Mouse (Mus musculus) kidney, adult 2 months (tissue): ENCODE data around the gene Meig1.

Experiments
- CTCF ChIP-seq: fragments of 200-500 bp; conservative IDR thresholded peaks from 2 replicates; pipeline ENCODE4 v1.5.1; 2011; ENCODE audit warnings: low read depth, mild to moderate bottlenecking, control low read depth, low read length, moderate library complexity, mixed read lengths; ENCODE audit not compliant: insufficient read depth, insufficient read length
- POLR2A ChIP-seq: fragments of 200-500 bp; IDR thresholded peaks from one replicate; pipeline ENCODE4 v1.6.1; 2011; ENCODE audit warnings: low read depth, low read length, control low read depth

GRCm38 (mm10) chr2:3407756-3408155 is 14.7 kb downstream of the Meig1 start:
- TF ChIP-seq CTCF: no peak
- TF ChIP-seq POLR2A: no peak
